Mouse (Mus musculus) heart, embryonic 13.5 days (tissue): ENCODE data around the gene Sbf2. TPM values are rescaled to one million over a fixed set of nuclear protein-coding genes. Genes with fewer than 3 reads are reported as not detected.
"Not testable (repeated sequence)": the region's sequence is repeated elsewhere in the genome, so short reads cannot be mapped to it uniquely, and the experiment has no call there.

ENCODE experiments used
- ATAC-seq: fragments of 200-750 bp; cut with Nextera tagmentation; 2 replicates; pipeline ENCODE4 v1.8.0; 2017; ENCODE audit warnings: moderate TSS enrichment; ENCODE audit not compliant: insufficient number of reproducible peaks, low FRiP score, low TSS enrichment; ENCODE audit errors: extremely low read depth
- H3K27ac ChIP-seq: fragments of 300-500 bp; sonication (generic); replicated peaks from 2 replicates; pipeline ENCODE4 v1.5.1; 2015; ENCODE audit warnings: moderate library complexity, mild to moderate bottlenecking, inconsistent platforms
- H3K27me3 ChIP-seq: fragments of 300-500 bp; sonication (generic); replicated peaks from 2 replicates; pipeline ENCODE4 v1.6.1; 2015; ENCODE audit warnings: mild to moderate bottlenecking, inconsistent platforms
- H3K36me3 ChIP-seq: fragments of 300-500 bp; sonication (generic); 2 replicates; pipeline ENCODE4 v1.6.1; 2015; ENCODE audit warnings: mild to moderate bottlenecking, inconsistent platforms
- H3K4me1 ChIP-seq: fragments of 300-500 bp; sonication (generic); 2 replicates; pipeline ENCODE4 v1.6.1; 2015; ENCODE audit warnings: inconsistent platforms
- H3K4me2 ChIP-seq: fragments of 300-500 bp; sonication (generic); 2 replicates; pipeline ENCODE4 v1.6.1; 2015; ENCODE audit warnings: inconsistent platforms, mild to moderate bottlenecking, moderate library complexity
- H3K4me3 ChIP-seq: fragments of 300-500 bp; sonication (generic); 2 replicates; pipeline ENCODE4 v1.5.1; 2015; ENCODE audit warnings: moderate library complexity, mild to moderate bottlenecking, inconsistent platforms
- H3K9ac ChIP-seq: fragments of 300-500 bp; sonication (generic); 2 replicates; pipeline ENCODE4 v1.6.1; 2015; ENCODE audit warnings: inconsistent platforms, mild to moderate bottlenecking, moderate library complexity
- H3K9me3 ChIP-seq: fragments of 300-500 bp; sonication (generic); 2 replicates; pipeline ENCODE4 v1.6.1; 2016; ENCODE audit warnings: inconsistent platforms
- whole genome bisulfite sequencing: fragments of 180-500 bp; shearing (Covaris S2); methylation state at CpG from one replicate; pipeline ENCODE4 v1.1.7; 2015; ENCODE audit warnings: mixed read lengths; 5-methylcytosine and 5-hydroxymethylcytosine counted together
- polyA plus RNA-seq: library from polyadenylated mRNA; unstranded; fragments of >200 nt; fragmentation: Nextera tagmentation; extraction: Ambion mirVana; gene quantifications from 2 replicates; pipeline ENCODE4 v1.2.1, GENCODE M21; 2015

The Sbf2 gene
- polyA plus RNA-seq, 1 experiment from 2014 or later = 25.7 TPM

GRCm38 (mm10) chr7:110615151-110615631 is 469 bp upstream of the Sbf2 start:
- WGBS = under 1% methylated on average over 19 of the region's 20 CpGs
- Histone ChIP-seq H3K4me1 (peaks cover 54% of the 10 kb centered on the region), H3K27me3 (peaks cover 5% of the 10 kb centered on the region; the same call in 1 of the 2 replicates), H3K4me3 (peak overlapping the region; percentile 92), H3K4me2 (peak overlapping the region; percentile 78), H3K9ac (peak overlapping the region; percentile 97), H3K36me3 (no peaks in the 10 kb centered on the region), H3K27ac (peak overlapping the region; percentile 98), H3K9me3 (no peaks in the 10 kb centered on the region)
- no peak for ATAC-seq

- H3K27me3 ChIP-seq = 0 out of 2 replicates have a peak, but pooled peaks cover 4% of the 10 kb centered on the region
- peaks cover 37% of the 10 kb centered on the region for H3K4me1 ChIP-seq
- no peaks in the 10 kb centered on the region for H3K9me3 ChIP-seq
- peak overlapping the region; percentile 92 for H3K4me3 ChIP-seq
- peak overlapping the region; percentile 78 for H3K4me2 ChIP-seq
- no peaks in the 10 kb centered on the region for H3K36me3 ChIP-seq
- peak overlapping the region; percentile 98 for H3K27ac ChIP-seq
- H3K9ac ChIP-seq = peak overlapping the region; percentile 97
- WGBS = 4% methylated on average over 17 of the region's 17 CpGs
- ATAC-seq = no peak
Observed at GRCm38 (mm10) chr7:110613381-110614132, 1.2 kb downstream of the Sbf2 start.

GRCm38 (mm10) chr7:110606906-110607305 is 7.8 kb downstream of the Sbf2 start:
- H3K27me3 ChIP-seq = no peaks in the 10 kb centered on the region
- H3K9me3 ChIP-seq = peaks cover 4% of the 10 kb centered on the region; the same call in 1 of the 2 replicates
- ATAC-seq = no peak
- H3K9ac ChIP-seq = no peak overlapping the region
- peaks cover 12% of the 10 kb centered on the region for H3K4me1 ChIP-seq
- H3K4me2 ChIP-seq = no peak overlapping the region
- H3K36me3 ChIP-seq = 0 out of 2 replicates have a peak, but pooled peaks cover 4% of the 10 kb centered on the region
- H3K27ac ChIP-seq = no peak overlapping the region
- WGBS = 71% methylated on average over 1 of the region's 1 CpGs
- H3K4me3 ChIP-seq = no peak overlapping the region

- H3K4me3 ChIP-seq = no peak overlapping the region
- no peak overlapping the region for H3K4me2 ChIP-seq
- H3K9ac ChIP-seq = no peak overlapping the region
- H3K36me3 ChIP-seq = 0 out of 2 replicates have a peak, but pooled peaks cover 4% of the 10 kb centered on the region
- 79% methylated on average over 4 of the region's 4 CpGs for WGBS
- no peaks in the 10 kb centered on the region for H3K27me3 ChIP-seq
- H3K27ac ChIP-seq = no peak overlapping the region
- peaks cover 4% of the 10 kb centered on the region; the same call in 1 of the 2 replicates for H3K9me3 ChIP-seq
- 0 out of 2 replicates have a peak, but pooled peaks cover 4% of the 10 kb centered on the region for H3K4me1 ChIP-seq
- no peak for ATAC-seq
Observed at GRCm38 (mm10) chr7:110605476-110605875, 9.2 kb downstream of the Sbf2 start.

- Histone ChIP-seq H3K9ac (no peak overlapping the region), H3K27me3 (no peaks in the 10 kb centered on the region), H3K4me2 (no peak overlapping the region), H3K9me3 (no peaks in the 10 kb centered on the region), H3K36me3 (peaks cover 11% of the 10 kb centered on the region), H3K27ac (no peak overlapping the region), H3K4me3 (no peak overlapping the region), H3K4me1 (0 out of 2 replicates have a peak, but pooled peaks cover 4% of the 10 kb centered on the region)
- WGBS = 88% methylated on average over 1 of the region's 1 CpGs
- ATAC-seq = no peak
Observed at GRCm38 (mm10) chr7:110597141-110597540, 17.6 kb downstream of the Sbf2 start.

GRCm38 (mm10) chr7:110593991-110594390 is 20.7 kb downstream of the Sbf2 start:
- not testable (repeated sequence) for H3K27ac ChIP-seq, H3K4me3 ChIP-seq, H3K36me3 ChIP-seq, H3K9ac ChIP-seq, H3K9me3 ChIP-seq, H3K4me2 ChIP-seq, H3K4me1 ChIP-seq, ATAC-seq, H3K27me3 ChIP-seq
- 88% methylated on average over 3 of the region's 3 CpGs for WGBS

- H3K27ac ChIP-seq = no peak overlapping the region
- no peak for ATAC-seq
- H3K9ac ChIP-seq = no peak overlapping the region
- 79% methylated on average over 1 of the region's 1 CpGs for WGBS
- H3K4me2 ChIP-seq = no peak overlapping the region
- H3K36me3 ChIP-seq = no peaks in the 10 kb centered on the region
- H3K9me3 ChIP-seq = no peaks in the 10 kb centered on the region
- H3K4me3 ChIP-seq = no peak overlapping the region
- H3K27me3 ChIP-seq = no peaks in the 10 kb centered on the region
- peaks cover 11% of the 10 kb centered on the region for H3K4me1 ChIP-seq
Observed at GRCm38 (mm10) chr7:110587721-110588120, 27.0 kb downstream of the Sbf2 start.

GRCm38 (mm10) chr7:110585250-110585649 is 29.5 kb downstream of the Sbf2 start:
- H3K9ac ChIP-seq = no peak overlapping the region
- H3K4me3 ChIP-seq = no peak overlapping the region
- H3K4me1 ChIP-seq = peaks cover 11% of the 10 kb centered on the region
- no peak for ATAC-seq
- no peak overlapping the region for H3K27ac ChIP-seq
- H3K27me3 ChIP-seq = no peaks in the 10 kb centered on the region
- H3K36me3 ChIP-seq = no peaks in the 10 kb centered on the region
- H3K4me2 ChIP-seq = no peak overlapping the region
- no peaks in the 10 kb centered on the region for H3K9me3 ChIP-seq
- 58% methylated on average over 2 of the region's 2 CpGs for WGBS

- WGBS = 74% methylated on average over 2 of the region's 2 CpGs
- Histone ChIP-seq H3K27ac (no peak overlapping the region), H3K27me3 (no peaks in the 10 kb centered on the region), H3K4me3 (no peak overlapping the region), H3K4me1 (peaks cover 11% of the 10 kb centered on the region), H3K36me3 (no peaks in the 10 kb centered on the region), H3K4me2 (no peak overlapping the region), H3K9me3 (no peaks in the 10 kb centered on the region), H3K9ac (0 out of 2 replicates have a peak overlapping the region, but pooled peaks have one; percentile 10)
- ATAC-seq = no peak
Observed at GRCm38 (mm10) chr7:110584159-110584558, 30.6 kb downstream of the Sbf2 start.

- Histone ChIP-seq H3K9me3 (no peaks in the 10 kb centered on the region), H3K36me3 (no peaks in the 10 kb centered on the region), H3K27ac (no peak overlapping the region), H3K4me2 (no peak overlapping the region), H3K27me3 (no peaks in the 10 kb centered on the region), H3K9ac (no peak overlapping the region), H3K4me3 (no peak overlapping the region), H3K4me1 (peaks cover 11% of the 10 kb centered on the region)
- peak; percentile 5; the same call in 1 of the 2 replicates for ATAC-seq
- WGBS = 88% methylated on average over 3 of the region's 3 CpGs
Observed at GRCm38 (mm10) chr7:110583705-110584104, 31.0 kb downstream of the Sbf2 start.

- Histone ChIP-seq H3K9ac (no peak overlapping the region), H3K9me3 (0 out of 2 replicates have a peak, but pooled peaks cover 3% of the 10 kb centered on the region), H3K27me3 (no peaks in the 10 kb centered on the region), H3K4me3 (no peak overlapping the region), H3K36me3 (0 out of 2 replicates have a peak, but pooled peaks cover 3% of the 10 kb centered on the region), H3K4me2 (no peak overlapping the region), H3K4me1 (peaks cover 3% of the 10 kb centered on the region; the same call in 1 of the 2 replicates), H3K27ac (no peak overlapping the region)
- 68% methylated on average over 4 of the region's 4 CpGs for WGBS
- no peak for ATAC-seq
Observed at GRCm38 (mm10) chr7:110565815-110566549, 48.7 kb downstream of the Sbf2 start.
